Mouse (Mus musculus) stomach, postnatal 0 days (tissue): ENCODE results near the gene Itga3.

ENCODE experiments used
- CTCF ChIP-seq: IDR thresholded peaks from 2 replicates; pipeline ENCODE4 v1.5.1; 2016; ENCODE audit warnings: antibody characterized with exemption, low read depth, mild to moderate bottlenecking, moderate library complexity
- EP300 ChIP-seq: optimal IDR thresholded peaks from 2 replicates; pipeline ENCODE3; 2016; ENCODE audit warnings: antibody characterized with exemption

GRCm38 (mm10) chr11:95026849-95027248 lies 49.8 kb downstream of the Itga3 start:
- TF ChIP-seq CTCF (no peak), EP300 (no peak)
